Mouse (Mus musculus): ENCODE measurements at regions not wholly inside any gene's neighbourhood (a gene's known extent, or its start where the extent isn't known, plus 50 kb on each side); places are given as distances from the start of the nearest gene placed in this dataset.

DNA sequence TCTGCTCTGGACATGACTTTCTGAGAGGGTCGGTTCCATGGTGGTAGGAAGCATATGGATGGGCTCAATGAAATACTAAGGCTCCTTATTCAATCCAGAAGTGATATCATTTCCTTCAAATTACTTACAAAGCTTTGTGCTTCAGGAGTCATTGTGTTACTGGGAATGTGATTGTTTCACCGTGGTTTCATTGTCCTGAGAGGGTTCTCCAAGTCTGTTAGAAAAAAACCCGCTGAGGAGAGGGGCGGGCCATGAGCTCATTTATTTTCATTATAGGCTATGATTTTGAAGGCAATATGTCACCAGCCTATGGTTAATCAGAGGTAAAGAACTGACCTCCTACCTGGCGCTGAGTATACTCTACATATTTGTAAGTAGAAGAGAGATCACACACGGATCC is 300.0 kb downstream of the Plk2 start:
- no peak for TF ChIP-seq HCFC1 (IDR thresholded peaks at IDR 0.05; ENCODE audit: borderline replicate concordance, insufficient read depth, low read length)
- TF ChIP-seq ZNF384 (IDR thresholded peaks at IDR 0.05; ENCODE audit: low read depth, low read length) = no peak

All from ES-E14 (cell line).